Mouse (Mus musculus) adrenal gland, postnatal 36 days (tissue): Measurements from ENCODE around the gene Cldn18. TPM values are rescaled to one million over a fixed set of nuclear protein-coding genes. Genes with fewer than 3 reads are reported as not detected.

Experiments
- DNase-seq, 2 experiments: peaks; one replicate each; pipeline ENCODE4 v3.0.0; 2021; ENCODE audit warnings: mixed read lengths in 1 of 2
- total RNA-seq, 2 experiments: library from RNA; stranded (reverse); gene quantifications; 2 replicates each; pipeline ENCODE4 v1.2.3; 2021

The Cldn18 gene
- total RNA-seq, 2 experiments from 2014 or later = not detected

- DNase-seq = no peak
Observed at GRCm38 (mm10) chr9:99685061-99685521, 32.0 kb downstream of the Cldn18 start.

GRCm38 (mm10) chr9:99681980-99682570 is 35.0 kb downstream of the Cldn18 start:
- no peak for DNase-seq

GRCm38 (mm10) chr9:99675714-99676113 is 41.4 kb downstream of the Cldn18 start:
- no peak for DNase-seq

GRCm38 (mm10) chr9:99671603-99672002 is 45.5 kb downstream of the Cldn18 start:
- peak in 1 of 2 experiments; percentile 18 for DNase-seq

GRCm38 (mm10) chr9:99667596-99667995 is 49.5 kb downstream of the Cldn18 start:
- peak; percentile 24 to 40 for DNase-seq

GRCm38 (mm10) chr9:99662887-99663286 is 54.2 kb downstream of the Cldn18 start:
- DNase-seq = peak in 1 of 2 experiments; percentile 25

GRCm38 (mm10) chr9:99662406-99662805 is 54.7 kb downstream of the Cldn18 start:
- DNase-seq = peak; percentile 76 to 77

- DNase-seq = no peak
Observed at GRCm38 (mm10) chr9:99661606-99662166, 55.4 kb downstream of the Cldn18 start.

- DNase-seq = no peak
Observed at GRCm38 (mm10) chr9:99660756-99661155, 56.3 kb downstream of the Cldn18 start.

- DNase-seq = no peak
Observed at GRCm38 (mm10) chr9:99646102-99646501, 71.0 kb downstream of the Cldn18 start.

- no peak for DNase-seq
Observed at GRCm38 (mm10) chr9:99645416-99645815, 71.7 kb downstream of the Cldn18 start.

GRCm38 (mm10) chr9:99639957-99640356 is 77.1 kb downstream of the Cldn18 start:
- no peak for DNase-seq

Other genes with a start within 250 kb of the Cldn18 start
- 10 to 100 TPM; 24.1 to 43.3 TPM for gene Armc8, start 148.4 kb downstream of the Cldn18 start, total RNA-seq
- gene Dbr1, start 141.5 kb downstream of the Cldn18 start, total RNA-seq = 10 to 100 TPM; 12.8 to 15.0 TPM
- gene A4gnt, start 104.8 kb downstream of the Cldn18 start, total RNA-seq = not detected
- gene Dzip1l, start 87.8 kb downstream of the Cldn18 start, total RNA-seq = 1 to 10 TPM; 4.5 to 4.6 TPM
- gene Sox14, start 158.9 kb upstream of the Cldn18 start, total RNA-seq = not detected